ENCODE assay signal across 15 mouse cellular contexts in the genomic region with DNA sequence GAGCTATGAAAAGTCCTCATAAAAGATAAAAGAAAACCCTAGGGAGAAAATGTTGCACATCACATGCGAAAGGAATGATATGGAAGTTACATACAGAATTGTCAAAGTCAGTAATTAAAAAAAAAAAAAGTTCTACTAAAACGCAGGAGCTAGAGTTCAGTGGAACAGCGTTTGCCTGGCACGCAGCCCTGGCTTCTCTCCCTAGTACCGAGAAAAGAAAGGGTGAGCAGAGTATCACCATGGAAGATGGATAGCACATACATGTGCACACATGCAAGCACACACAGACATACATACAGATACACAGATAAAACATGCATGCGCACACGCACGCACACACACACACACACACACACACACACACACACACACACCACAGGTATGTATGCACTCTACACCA.
"Had no signal": no experiment of that assay in that cellular context is flagged by ENCODE, and none has a peak within 500 bp of the region (broad histone marks: within the 10 kb centered on the region; RNA-seq: fewer than 3 reads in every experiment).

No protein-coding gene starts in this region.

- H3K36me3 ChIP-seq: liver, embryonic 13.5 days had no signal

- H3K4me2 ChIP-seq: liver, embryonic 13.5 days; midbrain, embryonic 11.5 days had no signal

- DNase-seq: kidney, adult 2 months; kidney, postnatal 25 days; layer of hippocampus, adult 9-11 months; liver, embryonic 13.5 days; lung, adult 2 months; lung, postnatal 14 days; lung, postnatal 4 days; midbrain, embryonic 14.5 days; right cerebral cortex, postnatal 14 days; thymus, adult 2 months; thymus, postnatal 14 days; thymus, postnatal 4 days had no signal

- H3K9me3 ChIP-seq: liver, embryonic 13.5 days had no signal

- H3K4me3 ChIP-seq: layer of hippocampus, adult 2 months; liver, embryonic 13.5 days had no signal

- H3K27me3 ChIP-seq: liver, embryonic 13.5 days had no signal

- H3K9ac ChIP-seq: liver, embryonic 13.5 days had no signal

- H3K4me1 ChIP-seq: liver, embryonic 13.5 days had no signal

- H3K27ac ChIP-seq: kidney, postnatal 0 days; layer of hippocampus, adult 2 months; liver, embryonic 13.5 days had no signal
